Mouse (Mus musculus) lung, embryonic 16.5 days (tissue): ENCODE results near the gene Rell1. TPM values are rescaled to one million over a fixed set of nuclear protein-coding genes. Genes with fewer than 3 reads are reported as not detected.
A peak's percentile ranks its signal among the peaks of the same experiment; 100 is the strongest.

Experiments used
- ATAC-seq: fragments of 200-750 bp; cut with Nextera tagmentation; 2 replicates; pipeline ENCODE4 v1.8.0; 2017; ENCODE audit warnings: low read depth, mild to moderate bottlenecking, moderate library complexity
- H3K27ac ChIP-seq: fragments of 300-500 bp; sonication (generic); 2 replicates; pipeline ENCODE4 v1.5.1; 2014; ENCODE audit warnings: mild to moderate bottlenecking, control low read depth, low read length
- H3K27me3 ChIP-seq: fragments of 300-500 bp; sonication (generic); 2 replicates; pipeline ENCODE4 v1.6.1; 2014; ENCODE audit warnings: low read depth, low read length, mixed read lengths; ENCODE audit not compliant: control insufficient read depth, insufficient read depth
- H3K36me3 ChIP-seq: fragments of 300-500 bp; sonication (generic); 2 replicates; pipeline ENCODE4 v1.6.1; 2014; ENCODE audit warnings: low read length; ENCODE audit not compliant: control insufficient read depth, insufficient read depth
- H3K4me1 ChIP-seq: fragments of 300-500 bp; sonication (generic); replicated peaks from 2 replicates; pipeline ENCODE4 v1.6.1; 2014; ENCODE audit warnings: low read length, mixed read lengths; ENCODE audit not compliant: control insufficient read depth, insufficient read depth
- H3K4me2 ChIP-seq: fragments of 300-500 bp; sonication (generic); 2 replicates; pipeline ENCODE4 v1.6.1; 2014; ENCODE audit warnings: low read depth, low read length, control low read depth
- H3K4me3 ChIP-seq: fragments of 300-500 bp; sonication (generic); 2 replicates; pipeline ENCODE4 v1.5.1; 2014; ENCODE audit warnings: mild to moderate bottlenecking, low read length, control low read depth
- H3K9ac ChIP-seq: fragments of 300-500 bp; sonication (generic); 2 replicates; pipeline ENCODE4 v1.6.1; 2014; ENCODE audit warnings: low read length, control low read depth
- H3K9me3 ChIP-seq: fragments of 300-500 bp; sonication (generic); 2 replicates; pipeline ENCODE4 v1.6.1; 2016; ENCODE audit warnings: low read length; ENCODE audit not compliant: control insufficient read depth
- WGBS: fragments of 180-500 bp; shearing (Covaris S2); extraction: QIAGEN DNeasy Blood & Tissue Kit; methylation state at CpG from one replicate; pipeline ENCODE4 v1.1.7; 2014; 5-methylcytosine and 5-hydroxymethylcytosine counted together
- polyA plus RNA-seq: library from polyadenylated mRNA; unstranded; fragments of >200 nt; fragmentation: Nextera tagmentation; extraction: Ambion mirVana; gene quantifications from 2 replicates; pipeline ENCODE4 v1.2.1, GENCODE M21; 2015

Rell1 gene
- polyA plus RNA-seq, 1 experiment from 2014 or later: 27.4 TPM

DNA sequence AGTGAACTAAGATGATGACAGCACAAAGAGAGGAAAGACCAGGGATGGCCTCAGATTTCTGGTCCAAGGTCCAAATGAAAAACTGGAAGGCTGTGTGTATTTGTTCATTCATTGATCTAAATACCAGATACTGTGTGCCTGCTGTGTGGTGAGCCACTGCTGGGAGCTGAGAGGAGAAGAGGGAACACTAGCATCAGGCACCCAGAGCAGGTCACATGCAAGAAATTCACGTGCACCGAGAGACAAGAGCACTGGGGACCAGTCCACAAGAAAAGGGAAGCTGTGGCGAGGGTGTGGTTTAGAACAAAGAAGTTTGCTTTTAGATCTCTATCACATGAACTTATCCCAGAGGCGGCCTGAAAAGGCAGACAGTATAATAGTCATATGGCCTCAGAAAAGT is 30.1 kb downstream of the Rell1 start:
- Histone ChIP-seq H3K9me3 (no peaks in the 10 kb centered on the region), H3K36me3 (peaks cover 7% of the 10 kb centered on the region), H3K4me3 (no peak overlapping the region), H3K4me2 (no peak overlapping the region), H3K27ac (no peak overlapping the region), H3K9ac (no peak overlapping the region), H3K27me3 (no peaks in the 10 kb centered on the region), H3K4me1 (no peaks in the 10 kb centered on the region)
- 0 out of 2 replicates have a peak, but pooled peaks have one; percentile 7 for ATAC-seq
- 48% methylated on average over 4 of the region's 4 CpGs for WGBS

DNA sequence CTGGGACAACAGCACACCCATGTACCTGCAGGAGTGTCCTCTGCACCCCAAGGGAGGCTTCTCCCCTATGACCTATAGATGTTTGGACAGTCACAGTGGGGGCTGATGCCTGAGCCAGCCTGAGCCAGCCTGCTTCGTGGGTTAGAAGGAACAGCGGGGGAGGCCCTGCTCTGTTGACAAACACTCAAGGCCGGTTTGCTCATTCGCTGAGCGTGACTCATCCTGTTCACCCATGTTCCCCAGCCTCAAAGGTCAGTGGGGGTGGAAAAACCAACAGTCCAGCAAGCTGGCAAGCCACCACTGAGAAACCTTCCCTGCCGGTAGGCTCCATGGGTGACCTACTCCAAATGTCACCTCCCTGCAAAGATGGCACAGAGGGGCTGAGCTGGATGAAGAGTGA is 32.0 kb downstream of the Rell1 start:
- H3K27me3 ChIP-seq: no peaks in the 10 kb centered on the region
- H3K36me3 ChIP-seq: peaks cover 7% of the 10 kb centered on the region
- no peak for ATAC-seq
- no peak overlapping the region for H3K9ac ChIP-seq
- peaks cover 6% of the 10 kb centered on the region; the same call in 1 of the 2 replicates for H3K4me1 ChIP-seq
- H3K9me3 ChIP-seq: no peaks in the 10 kb centered on the region
- no peak overlapping the region for H3K27ac ChIP-seq
- no peak overlapping the region for H3K4me3 ChIP-seq
- no peak overlapping the region for H3K4me2 ChIP-seq
- 37% methylated on average over 6 of the region's 6 CpGs for whole genome bisulfite sequencing

DNA sequence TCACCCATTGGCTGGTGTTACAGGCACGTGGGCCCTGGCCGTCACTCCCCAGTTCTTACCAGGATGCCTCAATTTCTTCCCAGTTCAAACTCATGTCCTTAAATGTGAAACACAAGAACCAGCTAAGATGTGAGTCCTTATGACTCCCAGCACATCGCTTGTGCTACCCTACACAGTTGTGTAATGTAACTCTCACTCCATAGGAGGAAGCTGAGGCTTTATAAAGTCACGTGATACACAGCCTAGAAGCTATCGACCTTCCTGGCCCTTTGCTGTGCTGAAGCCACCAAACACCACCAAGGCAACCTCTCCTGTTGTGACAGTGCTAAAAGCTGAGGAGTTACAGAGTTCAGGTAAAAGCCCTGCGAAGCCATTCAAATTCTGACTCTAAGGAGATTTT is 33.1 kb downstream of the Rell1 start:
- Histone ChIP-seq H3K4me1 (peaks cover 6% of the 10 kb centered on the region; the same call in 1 of the 2 replicates), H3K27ac (no peak overlapping the region), H3K9me3 (no peaks in the 10 kb centered on the region), H3K4me2 (no peak overlapping the region), H3K9ac (no peak overlapping the region), H3K27me3 (no peaks in the 10 kb centered on the region), H3K4me3 (no peak overlapping the region), H3K36me3 (peaks cover 7% of the 10 kb centered on the region)
- ATAC-seq: no peak
- WGBS: 86% methylated on average over 6 of the region's 6 CpGs

- H3K27ac ChIP-seq: peak overlapping the region; percentile 36; the same call in 1 of the 2 replicates
- WGBS: 55% methylated on average over 10 of the region's 10 CpGs
Observed at GRCm38 (mm10) chr5:63932829-63933228, 35.9 kb downstream of the Rell1 start.

DNA sequence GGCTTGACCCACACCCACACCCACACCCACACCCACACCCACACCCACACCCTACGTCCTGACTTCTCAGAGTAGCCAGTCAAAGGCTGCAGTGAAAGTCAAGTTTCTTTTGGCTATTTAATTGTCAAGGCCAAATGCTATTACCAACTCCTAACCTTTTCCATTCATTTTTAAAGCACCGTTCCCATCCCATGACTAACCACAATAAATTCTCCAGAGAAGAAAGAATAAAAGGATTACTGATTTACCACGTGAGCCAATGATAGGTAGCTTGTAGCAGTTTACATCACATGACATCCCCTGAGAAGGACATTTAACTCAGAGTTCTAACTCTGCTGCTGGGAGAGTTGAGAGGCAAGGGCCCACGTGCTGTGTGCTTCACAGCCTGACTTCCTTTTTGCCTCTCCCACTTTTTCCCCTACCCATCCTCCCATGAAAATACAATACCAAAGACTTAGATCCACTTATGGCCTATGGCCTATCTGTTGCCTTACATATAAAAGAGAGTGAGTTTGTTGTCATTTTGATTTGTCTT is 37.8 kb downstream of the Rell1 start:
- Histone ChIP-seq H3K27me3 (no peaks in the 10 kb centered on the region), H3K4me3 (no peak overlapping the region), H3K4me1 (peaks cover 6% of the 10 kb centered on the region; the same call in 1 of the 2 replicates), H3K9ac (no peak overlapping the region), H3K27ac (no peak overlapping the region), H3K9me3 (no peaks in the 10 kb centered on the region), H3K4me2 (no peak overlapping the region), H3K36me3 (peaks cover 24% of the 10 kb centered on the region)
- 72% methylated on average over 4 of the region's 4 CpGs for WGBS
- no peak for ATAC-seq

More at GRCm38 (mm10) chr5:63932829-63933228, 35.9 kb downstream of the Rell1 start:
- no peaks in the 10 kb centered on the region for H3K27me3 ChIP-seq
- peak; percentile 55; the same call in 1 of the 2 replicates for ATAC-seq
- H3K4me2 ChIP-seq: no peak overlapping the region
- no peak overlapping the region for H3K4me3 ChIP-seq
- peaks cover 6% of the 10 kb centered on the region; the same call in 1 of the 2 replicates for H3K4me1 ChIP-seq
- no peak overlapping the region for H3K9ac ChIP-seq
- H3K36me3 ChIP-seq: peaks cover 14% of the 10 kb centered on the region
- no peaks in the 10 kb centered on the region for H3K9me3 ChIP-seq

DNA sequence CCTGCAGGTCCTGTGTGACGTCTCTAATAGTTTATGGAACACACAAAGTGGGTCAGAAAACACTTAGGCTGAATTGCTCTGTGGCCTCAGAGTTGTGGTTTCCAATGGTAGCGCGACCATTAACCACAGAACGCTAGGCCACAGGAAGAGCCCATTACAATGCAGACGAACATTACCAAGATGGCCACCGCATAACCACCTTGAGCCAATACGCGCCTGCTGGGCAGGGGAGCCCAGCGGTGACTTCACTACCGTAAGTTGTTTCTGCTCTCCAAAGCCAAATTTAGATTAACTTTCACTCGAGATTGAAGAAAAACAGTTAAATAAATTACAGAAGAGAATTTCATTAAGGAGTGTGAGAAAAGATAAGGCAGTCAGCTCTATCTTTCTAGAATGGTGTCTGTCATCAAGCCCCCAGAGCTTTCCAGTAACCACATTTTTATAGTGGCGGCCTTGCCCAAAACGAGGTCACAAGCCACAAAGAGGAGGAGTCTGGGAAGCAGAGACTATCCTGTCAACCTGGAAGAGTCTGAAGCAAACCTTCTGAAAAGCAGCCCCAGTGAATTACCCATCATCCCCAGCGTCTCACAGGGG is 43.6 kb downstream of the Rell1 start:
- peaks cover 21% of the 10 kb centered on the region for H3K36me3 ChIP-seq
- H3K4me3 ChIP-seq: no peak overlapping the region
- no peak overlapping the region for H3K4me2 ChIP-seq
- H3K27me3 ChIP-seq: no peaks in the 10 kb centered on the region
- ATAC-seq: no peak
- 84% methylated on average over 14 of the region's 14 CpGs for WGBS
- H3K4me1 ChIP-seq: no peaks in the 10 kb centered on the region
- H3K9ac ChIP-seq: no peak overlapping the region
- no peaks in the 10 kb centered on the region for H3K9me3 ChIP-seq
- H3K27ac ChIP-seq: no peak overlapping the region

DNA sequence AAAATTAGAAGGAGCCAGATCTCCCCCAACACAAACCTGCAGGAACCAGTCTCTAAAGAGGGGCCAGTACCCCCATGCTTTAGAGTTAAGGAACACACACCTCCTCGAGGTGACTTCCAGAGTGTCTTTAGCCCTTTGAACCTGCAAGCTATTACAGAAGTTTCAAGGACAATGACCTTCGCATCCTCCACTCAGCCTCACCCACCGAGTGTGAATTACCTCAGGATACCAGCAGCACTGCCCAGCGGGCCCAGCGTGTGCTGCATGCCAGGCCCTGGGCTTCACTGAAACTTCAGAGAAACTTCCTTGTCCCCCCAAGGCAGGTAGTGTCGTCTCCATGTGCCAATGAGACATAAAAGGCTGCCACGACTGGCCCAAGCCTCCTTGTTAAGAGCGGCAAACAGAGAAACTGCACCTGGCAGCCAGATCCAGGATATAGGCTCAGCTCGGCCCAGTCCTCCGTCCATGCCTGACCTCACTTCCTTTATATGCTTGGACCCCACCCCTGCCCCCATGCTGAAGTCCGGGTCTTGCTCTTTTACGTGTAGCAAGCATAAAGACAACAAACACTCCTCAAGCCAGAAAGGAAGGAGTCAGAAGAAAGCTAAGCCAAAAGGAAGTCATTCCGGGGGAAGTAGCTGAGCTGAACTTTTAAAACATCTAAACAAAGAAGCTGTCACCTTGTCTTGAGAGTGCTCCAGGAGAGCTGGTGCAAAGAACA is 45.2 kb downstream of the Rell1 start:
- Histone ChIP-seq H3K4me2 (no peak overlapping the region), H3K27me3 (no peaks in the 10 kb centered on the region), H3K4me1 (0 out of 2 replicates have a peak, but pooled peaks cover 3% of the 10 kb centered on the region), H3K27ac (peak overlapping the region; percentile 35; the same call in 1 of the 2 replicates), H3K4me3 (no peak overlapping the region), H3K36me3 (peaks cover 16% of the 10 kb centered on the region), H3K9ac (no peak overlapping the region), H3K9me3 (no peaks in the 10 kb centered on the region)
- peak; percentile 56; the same call in 1 of the 2 replicates for ATAC-seq
- WGBS: 58% methylated on average over 13 of the region's 13 CpGs

DNA sequence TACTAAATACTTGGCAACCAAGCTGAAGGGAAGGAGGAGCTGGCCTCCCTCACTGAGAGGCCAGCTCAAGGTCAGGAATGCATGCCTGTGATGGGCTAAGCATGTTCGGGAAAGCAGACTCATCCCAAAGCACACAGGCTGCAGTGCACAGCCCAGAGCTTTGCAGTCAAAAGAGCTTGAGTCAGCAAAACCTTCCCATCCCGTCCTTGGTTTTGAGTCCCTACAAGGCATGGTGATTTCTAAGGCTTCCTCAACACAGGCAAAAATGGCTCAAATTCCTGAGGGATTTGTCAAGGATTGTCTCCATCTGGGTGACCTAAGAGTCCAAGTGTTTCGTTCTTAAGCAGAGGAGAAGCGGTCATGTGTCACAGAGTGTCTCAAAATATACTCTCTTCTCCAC is 50.5 kb downstream of the Rell1 start:
- Histone ChIP-seq H3K4me2 (no peak overlapping the region), H3K27ac (no peak overlapping the region), H3K9me3 (no peaks in the 10 kb centered on the region), H3K4me1 (peaks cover 8% of the 10 kb centered on the region), H3K9ac (no peak overlapping the region), H3K4me3 (no peak overlapping the region), H3K27me3 (no peaks in the 10 kb centered on the region), H3K36me3 (no peaks in the 10 kb centered on the region)
- peak; percentile 85 for ATAC-seq
- 36% methylated on average over 4 of the region's 4 CpGs for WGBS

DNA sequence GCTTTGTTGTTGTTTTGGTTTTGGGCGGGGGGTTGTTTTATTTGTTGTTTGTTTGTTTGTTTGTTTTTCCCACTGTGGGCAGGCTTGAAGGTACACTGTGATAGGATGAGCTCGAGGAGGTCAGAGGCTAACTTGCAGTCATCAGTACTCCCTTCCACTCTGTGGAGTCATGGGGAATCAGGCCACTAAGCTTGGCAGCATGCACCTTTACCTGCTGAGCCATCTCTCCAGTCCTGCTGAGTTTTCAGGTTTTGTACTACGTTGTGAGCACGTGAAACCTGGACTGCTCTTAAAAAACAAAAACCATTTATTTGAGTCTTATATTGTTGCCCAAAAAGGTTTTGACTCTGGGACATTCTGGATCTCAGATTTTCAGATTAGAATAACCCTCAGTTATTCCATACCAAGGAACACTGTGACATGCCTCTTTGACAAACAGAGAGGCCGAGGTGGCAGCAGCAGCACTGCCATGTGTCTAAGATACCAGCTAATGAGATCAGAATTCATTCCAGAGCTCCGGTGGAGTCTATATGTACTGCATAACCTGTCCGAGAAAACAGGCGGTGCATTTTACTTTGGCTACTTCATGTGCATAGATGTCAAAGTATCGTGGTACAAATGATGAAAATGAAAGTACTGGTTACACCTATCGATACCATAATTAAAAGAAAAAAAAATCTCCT is 52.1 kb downstream of the Rell1 start:
- no peaks in the 10 kb centered on the region for H3K36me3 ChIP-seq
- H3K4me3 ChIP-seq: no peak overlapping the region
- H3K9me3 ChIP-seq: no peaks in the 10 kb centered on the region
- no peak for ATAC-seq
- no peak overlapping the region for H3K4me2 ChIP-seq
- no peak overlapping the region for H3K27ac ChIP-seq
- no peak overlapping the region for H3K9ac ChIP-seq
- 87% methylated on average over 10 of the region's 10 CpGs for WGBS
- peaks cover 8% of the 10 kb centered on the region for H3K4me1 ChIP-seq
- no peaks in the 10 kb centered on the region for H3K27me3 ChIP-seq
